Mouse (Mus musculus) G1E (cell line): Measurements from ENCODE around the gene Prtn3.

Experiments
- CTCF ChIP-seq: IDR thresholded peaks from 2 replicates; pipeline ENCODE4 v1.5.1; 2012; ENCODE audit warnings: low read depth, low read length, inconsistent platforms, mixed read lengths
- POLR2AphosphoS5 ChIP-seq: IDR thresholded peaks from 2 replicates; pipeline ENCODE4 v1.6.1; 2012; ENCODE audit warnings: low read depth, low read length, inconsistent platforms; ENCODE audit not compliant: insufficient replicate concordance
- TAL1 ChIP-seq: conservative IDR thresholded peaks from 2 replicates; pipeline ENCODE4 v1.6.1; 2012; ENCODE audit warnings: low read depth, low read length, inconsistent platforms, mixed read lengths

GRCm38 (mm10) chr10:79855558-79856184 lies 18.6 kb upstream of the Prtn3 start:
- no peak for TF ChIP-seq CTCF
- no peak for TF ChIP-seq TAL1
- TF ChIP-seq POLR2AphosphoS5, result no peak
